Mouse (Mus musculus) spleen, adult 2 months (tissue): ENCODE measurements around the gene Snai1. TPM values are rescaled to one million over a fixed set of nuclear protein-coding genes. Genes with fewer than 3 reads are reported as not detected.

Source experiments
- DNase-seq, 2 experiments: peaks; one replicate each; pipeline versions ENCODE4 v3.0.0 to v3.0.0-alpha.2; 2012 to 2021; ENCODE audit warnings: low spot score in 2 of 2, low read depth in 1 of 2
- H3K27ac ChIP-seq: fragments of 200-500 bp; 2 replicates; pipeline ENCODE4 v1.5.1; 2012; ENCODE audit warnings: low read length, inconsistent platforms; ENCODE audit not compliant: insufficient read depth
- H3K27me3 ChIP-seq: fragments of 200-500 bp; 2 replicates; pipeline ENCODE4 v1.6.1; 2012; ENCODE audit warnings: mild to moderate bottlenecking, moderate library complexity, low read length, inconsistent platforms; ENCODE audit not compliant: control insufficient read depth, insufficient read depth
- H3K36me3 ChIP-seq: fragments of 200-500 bp; 2 replicates; pipeline ENCODE4 v1.6.1; 2012; ENCODE audit warnings: mild to moderate bottlenecking, low read length, inconsistent platforms; ENCODE audit not compliant: control insufficient read depth, insufficient read depth
- H3K4me1 ChIP-seq: fragments of 200-500 bp; 2 replicates; pipeline ENCODE4 v1.6.1; 2011; ENCODE audit warnings: inconsistent platforms; ENCODE audit not compliant: control insufficient read depth, insufficient read depth, insufficient read length
- H3K4me3 ChIP-seq: fragments of 200-500 bp; 2 replicates; pipeline ENCODE4 v1.5.1; 2011; ENCODE audit warnings: mild to moderate bottlenecking, inconsistent platforms; ENCODE audit not compliant: insufficient read depth, insufficient read length; ENCODE audit errors: extremely low read depth
- CTCF ChIP-seq: fragments of 200-500 bp; IDR thresholded peaks from 2 replicates; pipeline ENCODE4 v1.5.1; 2011; ENCODE audit warnings: mild to moderate bottlenecking, inconsistent platforms; ENCODE audit not compliant: insufficient read depth, insufficient read length, insufficient replicate concordance; ENCODE audit errors: extremely low read depth
- POLR2A ChIP-seq: fragments of 200-500 bp; IDR thresholded peaks from 2 replicates; pipeline ENCODE4 v1.6.1; 2011; ENCODE audit warnings: low read depth, low read length, inconsistent platforms
- WGBS: fragments of 180-500 bp; shearing (Covaris S2); methylation state at CpG from one replicate; pipeline ENCODE4 v1.1.7; 2018; 5-methylcytosine and 5-hydroxymethylcytosine counted together
- polyA plus RNA-seq: library from polyadenylated mRNA; depleted of rRNA; stranded (reverse); fragments of >200 nt; gene quantifications from 2 replicates; pipeline ENCODE4 v1.2.3, GENCODE M21; 2012

Gene Snai1
- polyA plus RNA-seq, 1 experiment = 21.0 TPM

DNA sequence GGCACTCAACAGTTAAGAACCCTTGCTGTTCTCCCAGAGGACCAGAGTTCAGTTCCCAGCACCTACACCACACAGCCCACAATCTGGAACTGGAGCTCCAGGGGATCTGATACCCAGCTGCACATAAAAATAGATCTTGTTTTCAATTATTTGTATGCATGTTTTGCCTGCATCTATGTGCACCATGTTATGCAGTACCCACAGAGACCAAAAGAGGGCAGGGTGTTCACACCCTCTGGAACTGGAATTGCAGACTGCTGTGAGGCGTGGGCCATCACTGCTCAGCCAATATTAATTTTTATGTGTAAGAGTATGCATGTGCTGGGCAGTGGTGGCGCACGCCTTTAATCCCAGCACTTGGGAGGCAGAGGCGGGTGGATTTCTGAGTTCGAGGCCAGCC lies 40.7 kb upstream of the Snai1 start:
- TF ChIP-seq CTCF (peak; percentile 49; the same call in 1 of the 2 replicates), POLR2A (no peak)
- no peaks in the 10 kb centered on the region for H3K27me3 ChIP-seq

DNA sequence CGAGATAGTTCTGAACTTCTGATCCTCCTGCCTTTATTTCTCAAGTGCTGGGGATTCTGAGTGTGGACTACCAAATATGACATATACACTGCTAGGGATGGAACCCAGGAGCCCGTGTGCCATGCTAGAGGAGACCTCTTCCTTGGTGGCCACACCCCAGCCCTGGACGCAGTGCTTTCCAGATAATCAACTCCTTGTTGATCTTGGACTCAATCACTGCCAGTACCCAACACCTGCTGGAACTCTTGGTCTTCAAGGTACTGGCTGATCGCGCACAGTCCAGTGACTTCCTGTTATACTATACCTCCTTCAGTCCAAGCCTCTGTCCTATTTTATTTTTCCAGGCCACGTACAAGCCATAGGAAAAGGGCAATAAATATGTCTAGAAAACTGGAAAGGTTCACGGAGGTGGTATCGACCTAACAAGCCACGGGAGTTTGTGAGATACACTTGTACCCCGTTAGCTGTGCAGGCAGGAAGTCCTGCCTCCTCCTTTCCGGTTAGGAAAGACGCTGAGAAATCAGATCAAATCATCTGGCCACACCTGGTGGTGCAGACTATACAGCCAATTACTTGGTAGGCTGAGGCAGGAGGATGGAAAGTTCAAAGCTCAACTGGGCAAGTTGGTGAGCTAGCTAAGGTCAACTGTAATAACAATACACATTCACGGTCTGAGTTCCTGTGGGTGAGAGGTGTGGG lies 35.3 kb upstream of the Snai1 start:
- Histone ChIP-seq H3K36me3 (peaks cover 7% of the 10 kb centered on the region; the same call in 1 of the 2 replicates), H3K27me3 (no peaks in the 10 kb centered on the region), H3K27ac (peak overlapping the region; percentile 81), H3K4me3 (peak overlapping the region; percentile 93), H3K4me1 (peaks cover 6% of the 10 kb centered on the region; the same call in 1 of the 2 replicates)
- 30% methylated on average over 13 of the region's 13 CpGs for WGBS
- TF ChIP-seq CTCF = no peak
- TF ChIP-seq POLR2A = no peak
- DNase-seq = no peak

More for the DNA sequence above, 40.7 kb upstream of the Snai1 start:
- peaks cover under 1% of the 10 kb centered on the region; the same call in 1 of the 2 replicates for H3K4me1 ChIP-seq
- H3K4me3 ChIP-seq = no peak overlapping the region
- DNase-seq = peak; percentile 47 to 66
- no peaks in the 10 kb centered on the region for H3K36me3 ChIP-seq
- no peak overlapping the region for H3K27ac ChIP-seq
- 67% methylated on average over 5 of the region's 5 CpGs for WGBS

- peak overlapping the region; percentile 93 for H3K4me3 ChIP-seq
- H3K36me3 ChIP-seq = peaks cover 9% of the 10 kb centered on the region; the same call in 1 of the 2 replicates
- TF ChIP-seq CTCF (no peak), POLR2A (peak; percentile 76)
- WGBS = under 1% methylated on average over 84 of the region's 85 CpGs
- H3K27me3 ChIP-seq = no peaks in the 10 kb centered on the region
- H3K4me1 ChIP-seq = peaks cover 6% of the 10 kb centered on the region; the same call in 1 of the 2 replicates
- H3K27ac ChIP-seq = peak overlapping the region; percentile 81
- DNase-seq = peak; percentile 77 to 87
These were observed 34.6 kb upstream of the Snai1 start for GRCm38 (mm10) chr2:167503253-167503895.

DNA sequence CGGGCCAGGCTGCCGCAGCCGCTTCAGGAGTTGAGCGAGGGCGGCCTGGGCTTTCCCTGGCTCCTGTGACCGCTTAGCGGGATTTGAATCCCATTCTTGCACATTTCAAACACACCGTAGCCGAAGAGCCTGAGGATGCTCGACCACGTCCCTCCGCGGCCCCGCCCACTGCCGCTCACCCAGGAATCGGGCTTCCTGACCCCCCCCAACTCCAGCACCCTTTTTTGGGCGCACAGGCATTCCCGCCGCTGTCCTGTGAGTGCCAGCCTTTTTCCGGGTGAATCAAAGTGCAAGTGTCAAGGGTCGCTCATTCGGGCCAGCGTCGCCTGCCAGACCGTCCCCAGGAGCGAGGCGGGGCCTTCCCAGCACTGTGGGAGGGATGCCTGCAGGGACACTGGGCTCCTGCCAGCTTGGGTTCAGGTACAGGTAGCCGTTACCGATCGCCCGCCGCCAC lies 34.1 kb upstream of the Snai1 start:
- Histone ChIP-seq H3K27ac (peak overlapping the region; percentile 81), H3K4me1 (peaks cover 6% of the 10 kb centered on the region; the same call in 1 of the 2 replicates), H3K36me3 (peaks cover 13% of the 10 kb centered on the region), H3K27me3 (no peaks in the 10 kb centered on the region), H3K4me3 (peak overlapping the region; percentile 93)
- DNase-seq = peak in 1 of 2 experiments; percentile 54
- WGBS = under 1% methylated on average over 32 of the region's 32 CpGs
- TF ChIP-seq POLR2A (no peak), CTCF (no peak)

GRCm38 (mm10) chr2:167505127-167505526 lies 32.9 kb upstream of the Snai1 start:
- H3K4me3 ChIP-seq = peak overlapping the region; percentile 56; the same call in 1 of the 2 replicates
- H3K4me1 ChIP-seq = peaks cover 7% of the 10 kb centered on the region; the same call in 1 of the 2 replicates
- TF ChIP-seq CTCF (no peak), POLR2A (peak; percentile 12; the same call in 1 of the 2 replicates)
- no peaks in the 10 kb centered on the region for H3K27me3 ChIP-seq
- peaks cover 18% of the 10 kb centered on the region for H3K36me3 ChIP-seq
- peak overlapping the region; percentile 93 for H3K27ac ChIP-seq
- 7% methylated on average over 3 of the region's 3 CpGs for WGBS
- DNase-seq = peak in 1 of 2 experiments; percentile 68

- WGBS = 96% methylated on average over 10 of the region's 10 CpGs
- no peak for TF ChIP-seq CTCF
- TF ChIP-seq POLR2A = no peak
These were observed 31.3 kb upstream of the Snai1 start for GRCm38 (mm10) chr2:167506546-167507260.

More at GRCm38 (mm10) chr2:167506546-167507260, 31.3 kb upstream of the Snai1 start:
- no peak overlapping the region for H3K4me3 ChIP-seq
- H3K27me3 ChIP-seq = no peaks in the 10 kb centered on the region
- H3K36me3 ChIP-seq = peaks cover 24% of the 10 kb centered on the region
- no peak for DNase-seq
- peaks cover 11% of the 10 kb centered on the region; the same call in 1 of the 2 replicates for H3K4me1 ChIP-seq
- no peak overlapping the region for H3K27ac ChIP-seq
